In the genomic region with DNA sequence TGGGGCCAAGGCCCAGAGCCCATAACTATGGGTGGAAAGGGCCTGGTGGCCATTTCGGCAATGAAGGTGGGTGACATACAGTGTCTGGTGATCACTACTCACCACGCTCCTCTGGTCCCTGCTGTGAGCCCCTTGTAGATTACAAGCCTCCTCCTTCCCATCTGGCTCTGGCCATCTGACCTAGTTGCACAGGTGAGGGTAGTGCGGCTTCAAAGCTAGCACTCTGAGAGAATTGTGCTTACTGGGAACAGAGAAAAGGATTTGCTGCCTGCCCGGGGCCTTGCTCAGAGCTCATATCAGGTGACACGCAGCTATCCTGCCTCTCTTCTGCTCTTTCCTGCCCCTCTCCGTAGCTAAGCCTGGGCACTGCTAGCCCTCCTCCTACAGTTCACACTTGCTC, we compare ENCODE assay signal across 20 mouse cellular contexts. TPM values are rescaled to one million over a fixed set of nuclear protein-coding genes. Genes with fewer than 3 reads are reported as not detected.
DNase-seq lines count a peak whose midpoint lies in the region; TF ChIP-seq lines count a peak whose summit lies in the region.
"Had no signal": no experiment of that assay in that cellular context is flagged by ENCODE, and none has a peak within 500 bp of the region (broad histone marks: within the 10 kb centered on the region; RNA-seq: fewer than 3 reads in every experiment).

No protein-coding gene starts in this region.

- no peak for TF ChIP-seq EP300 in heart, adult 2 months (IDR thresholded peaks at IDR 0.05; ENCODE audit: insufficient read depth, low read depth, low read length)

- H3K4me1 ChIP-seq in heart, adult 2 months (ENCODE audit: control insufficient read depth, insufficient read depth, low read length), result no peaks in the 10 kb centered on the region

- DNase-seq in cerebellum, adult 9-10 months, result peak; percentile 64
- no peak for DNase-seq in cerebellum, postnatal 10 days
- DNase-seq in layer of hippocampus, adult 2 months (ENCODE audit: low spot score in 2 of 2), result no peak
- DNase-seq in layer of hippocampus, adult 18-20 months (ENCODE audit: low spot score in 2 of 2), result no peak
- peak; percentile 61 for DNase-seq in brain, adult 2 months (ENCODE audit: low read depth, low spot score)
- peak; percentile 52 to 59 for DNase-seq in cerebellum, postnatal 25 days
- no peak for DNase-seq in heart, adult 2 months
- DNase-seq: adrenal gland, postnatal 36 days; B cell, adult 2 months; gastrocnemius, postnatal 36 days; heart, postnatal 36 days; kidney, adult 2 months; liver, postnatal 0 days; retina, postnatal 1 day; spleen, adult 18-20 months had no signal

- H3K36me3 ChIP-seq in heart, adult 2 months (ENCODE audit: control insufficient read depth, insufficient read depth, low read length), result no peaks in the 10 kb centered on the region
- H3K36me3 ChIP-seq: G1E; limb, embryonic 12.5 days had no signal

- no peak overlapping the region for H3K4me3 ChIP-seq in layer of hippocampus, adult 2 months
- H3K4me3 ChIP-seq in heart, adult 2 months, result no peak overlapping the region
- H3K4me3 ChIP-seq: limb, embryonic 12.5 days had no signal

- H3K9ac ChIP-seq in heart, adult 2 months (ENCODE audit: low read depth, low read length), result no peak overlapping the region
- H3K9ac ChIP-seq: limb, embryonic 12.5 days; liver, postnatal 0 days had no signal

- intact Hi-C loops in heart, adult 2 months (cut with DNase I), result no loop called here

- H3K27ac ChIP-seq in layer of hippocampus, adult 2 months, result peak overlapping the region; percentile 83
- H3K27ac ChIP-seq in heart, adult 2 months, result no peak overlapping the region
- H3K27ac ChIP-seq: kidney, postnatal 0 days; limb, embryonic 12.5 days; macrophage had no signal

- no peaks in the 10 kb centered on the region for H3K79me2 ChIP-seq in heart, adult 2 months (replicated peaks; ENCODE audit: control insufficient read depth, insufficient read depth, low read length)

- WGBS in heart, adult 2 months, result 63% methylated on average over 6 of the region's 6 CpGs

- peaks cover 17% of the 10 kb centered on the region for H3K27me3 ChIP-seq in heart, adult 2 months (ENCODE audit: control insufficient read depth, insufficient read depth, low read length)

- TF ChIP-seq POLR2A in heart, adult 2 months (IDR thresholded peaks at IDR 0.05; ENCODE audit: insufficient read depth, low read depth, low read length), result no peak

- no peak for TF ChIP-seq CTCF in layer of hippocampus, adult 2 months (conservative IDR thresholded peaks at IDR 0.05)
- no peak for TF ChIP-seq CTCF in heart, adult 2 months (IDR thresholded peaks at IDR 0.05)

RNA-seq across cellular contexts. Expression of a gene that starts 4.1 kb away (rescaled TPM):
- 100 to 1,000 TPM; 175 to 181 TPM for total RNA-seq in layer of hippocampus, adult 2 months (2021)
- total RNA-seq in layer of hippocampus, adult 18-20 months (2021), result 100 to 1,000 TPM; 166 to 180 TPM
- total RNA-seq in heart, adult 2 months (2021), result under 1 TPM; 0.07 to 0.18 TPM
- polyA plus RNA-seq in heart, adult 2 months (2012; rRNA removed), result 0.20 and 0.23 TPM in 2 replicates
- total RNA-seq: common myeloid progenitor, adult 5-6 weeks had no signal
- polyA plus RNA-seq: G1E, macrophage had no signal

RNA-seq across cellular contexts. Expression of a gene that starts 35.3 kb away (rescaled TPM):
- 100 to 1,000 TPM; 112 to 123 TPM for total RNA-seq in layer of hippocampus, adult 2 months (2021)
- total RNA-seq in layer of hippocampus, adult 18-20 months (2021), result 100 to 1,000 TPM; 118 to 120 TPM
- total RNA-seq in heart, adult 2 months (2021), result 10 to 100 TPM; 50.2 to 54.2 TPM
- 66.3 and 95.4 TPM in 2 replicates for polyA plus RNA-seq in heart, adult 2 months (2012; rRNA removed)

Comparison
In these comparisons a context has a peak if more than half of its experiments do, and no peak if none do; other contexts are left out.
1. DNase-seq: peak in cerebellum, adult 9-10 months (single experiment), brain, adult 2 months (single experiment) and cerebellum, postnatal 25 days (2 of 2); none in cerebellum, postnatal 10 days (0 of 2), layer of hippocampus, adult 2 months (0 of 2), layer of hippocampus, adult 18-20 months (0 of 2) and heart, adult 2 months (0 of 2).
2. RNA of a gene that starts 4.1 kb away (total RNA-seq): 175 to 181 TPM in layer of hippocampus, adult 2 months and 166 to 180 TPM in layer of hippocampus, adult 18-20 months; 0.07 to 0.18 TPM in heart, adult 2 months; every median in the first group is over 100 times any median in the second.